Mouse (Mus musculus) megakaryocyte, embryonic 14.5 days (primary cell): ENCODE data around the gene Klf1.

Experiments used
- FLI1 ChIP-seq: IDR thresholded peaks from 2 replicates; pipeline ENCODE4 v1.6.1; 2012; ENCODE audit warnings: low read length, inconsistent platforms, mixed read lengths
- GATA1 ChIP-seq: IDR thresholded peaks from 3 replicates; pipeline ENCODE4 v1.6.1; 2012; ENCODE audit warnings: mixed read lengths, low read length, inconsistent platforms, borderline replicate concordance

- TF ChIP-seq FLI1 = no peak
- TF ChIP-seq GATA1 = no peak
These were observed 8.2 kb downstream of the Klf1 start for GRCm38 (mm10) chr8:84909949-84910348.
